Mouse (Mus musculus): ENCODE measurements around the gene Sfi1.

GRCm38 (mm10) chr11:3105261-3105731, 88.0 kb downstream of the Sfi1 start:
- no peak for TF ChIP-seq GATA1 (IDR thresholded peaks at IDR 0.05; ENCODE audit: low read length)
- TF ChIP-seq TAL1 (IDR thresholded peaks at IDR 0.05; ENCODE audit: low read length): no peak
